Mouse (Mus musculus) ES-Bruce4 (cell line): ENCODE measurements at regions not wholly inside any gene's neighbourhood (a gene's known extent, or its start where the extent isn't known, plus 50 kb on each side); places are given as distances from the start of the nearest gene placed in this dataset.

Experiments
- H3K27ac ChIP-seq: 2 replicates; pipeline ENCODE4 v1.5.1; 2012; ENCODE audit warnings: low read length, inconsistent platforms; ENCODE audit not compliant: insufficient read depth
- H3K27me3 ChIP-seq: 2 replicates; pipeline ENCODE4 v1.6.1; 2012; ENCODE audit warnings: mild to moderate bottlenecking, low read length, inconsistent platforms; ENCODE audit not compliant: control insufficient read depth, poor library complexity, insufficient read depth, severe bottlenecking
- H3K36me3 ChIP-seq: 2 replicates; pipeline ENCODE4 v1.6.1; 2012; ENCODE audit warnings: inconsistent platforms, mild to moderate bottlenecking, low read length, moderate library complexity; ENCODE audit not compliant: control insufficient read depth, poor library complexity, insufficient read depth, severe bottlenecking
- H3K4me1 ChIP-seq: one replicate; pipeline ENCODE4 v1.8.1; 2011; ENCODE audit warnings: low read length; ENCODE audit not compliant: control insufficient read depth, insufficient read depth
- H3K4me3 ChIP-seq: 2 replicates; pipeline ENCODE4 v1.5.1; 2011; ENCODE audit warnings: low read depth, mild to moderate bottlenecking, low read length
- H3K9ac ChIP-seq: 2 replicates; pipeline ENCODE4 v1.6.1; 2012; ENCODE audit warnings: low read depth, mild to moderate bottlenecking, inconsistent platforms; ENCODE audit not compliant: poor library complexity, severe bottlenecking
- H3K9me3 ChIP-seq: replicated peaks from 2 replicates; pipeline ENCODE4 v1.6.1; 2012; ENCODE audit warnings: mild to moderate bottlenecking, low read length, inconsistent platforms; ENCODE audit not compliant: control insufficient read depth, poor library complexity, insufficient read depth, severe bottlenecking
- CTCF ChIP-seq: IDR thresholded peaks from one replicate; pipeline ENCODE4 v1.8.1; 2011; ENCODE audit warnings: low read depth, low read length
- EP300 ChIP-seq: IDR thresholded peaks from 2 replicates; pipeline ENCODE4 v1.6.1; 2011; ENCODE audit warnings: low read depth, low read length; ENCODE audit not compliant: insufficient read depth
- POLR2A ChIP-seq: IDR thresholded peaks from one replicate; pipeline ENCODE4 v1.8.1; 2011; ENCODE audit warnings: low read length; ENCODE audit not compliant: insufficient read depth

GRCm38 (mm10) chr3:52190021-52190420 is 78.1 kb upstream of the Foxo1 start:
- Histone ChIP-seq H3K27me3 (no peaks in the 10 kb centered on the region), H3K4me3 (no peak overlapping the region), H3K9me3 (no peaks in the 10 kb centered on the region), H3K9ac (no peak overlapping the region), H3K36me3 (no peaks in the 10 kb centered on the region), H3K27ac (no peak overlapping the region), H3K4me1 (no peaks in the 10 kb centered on the region)
- TF ChIP-seq CTCF (no peak), EP300 (no peak), POLR2A (no peak)

GRCm38 (mm10) chr3:52193026-52193425 is 75.1 kb upstream of the Foxo1 start:
- Histone ChIP-seq H3K4me1 (no peaks in the 10 kb centered on the region), H3K27me3 (no peaks in the 10 kb centered on the region), H3K4me3 (no peak overlapping the region), H3K9ac (no peak overlapping the region), H3K9me3 (no peaks in the 10 kb centered on the region), H3K27ac (no peak overlapping the region), H3K36me3 (no peaks in the 10 kb centered on the region)
- TF ChIP-seq POLR2A (no peak), CTCF (no peak), EP300 (no peak)

DNA sequence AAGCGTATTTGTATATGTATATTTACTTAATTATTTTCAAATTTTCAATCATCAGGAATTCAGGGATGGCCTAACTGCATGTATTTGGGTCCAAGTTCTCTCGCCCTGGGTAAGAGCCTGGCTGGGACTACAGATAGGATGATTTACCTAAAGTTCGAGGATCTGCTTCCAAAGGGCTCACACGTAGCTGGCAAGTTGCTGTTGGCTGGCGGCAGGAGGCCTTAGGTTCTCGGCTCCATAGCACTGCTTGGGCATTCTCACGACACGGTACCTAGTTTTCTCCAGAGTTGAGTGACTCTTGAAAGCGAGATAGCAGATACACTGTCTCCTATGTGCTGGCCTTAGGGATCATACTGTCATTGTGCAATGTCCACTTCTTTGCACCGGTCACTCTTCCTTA is 73.9 kb upstream of the Foxo1 start:
- Histone ChIP-seq H3K9me3 (no peaks in the 10 kb centered on the region), H3K4me1 (no peaks in the 10 kb centered on the region), H3K27me3 (no peaks in the 10 kb centered on the region), H3K27ac (no peak overlapping the region), H3K9ac (no peak overlapping the region), H3K36me3 (no peaks in the 10 kb centered on the region), H3K4me3 (no peak overlapping the region)
- TF ChIP-seq POLR2A (no peak), CTCF (no peak), EP300 (no peak)

DNA sequence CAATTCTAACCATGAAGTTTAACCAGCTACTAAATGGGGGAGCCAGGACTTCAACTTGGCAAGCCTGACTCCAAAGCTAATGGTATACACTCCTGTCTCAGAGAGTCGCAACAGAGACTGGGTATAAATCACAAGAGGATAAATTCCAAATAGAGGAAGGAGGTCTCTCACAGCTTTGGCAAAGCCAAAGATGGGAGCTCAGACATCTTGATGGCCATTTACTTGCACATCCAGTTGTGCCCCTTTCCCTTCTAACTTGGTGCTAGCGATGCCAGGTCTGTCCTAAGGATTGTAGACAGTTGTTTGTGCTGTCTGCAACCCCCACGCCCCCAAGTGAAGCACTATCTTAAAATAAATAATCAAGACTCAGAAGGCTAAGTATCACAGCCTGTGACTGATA is 72.7 kb upstream of the Foxo1 start:
- H3K9ac ChIP-seq: peak overlapping the region; percentile 50; the same call in 1 of the 2 replicates
- TF ChIP-seq POLR2A: no peak
- TF ChIP-seq EP300: no peak
- no peak for TF ChIP-seq CTCF

DNA sequence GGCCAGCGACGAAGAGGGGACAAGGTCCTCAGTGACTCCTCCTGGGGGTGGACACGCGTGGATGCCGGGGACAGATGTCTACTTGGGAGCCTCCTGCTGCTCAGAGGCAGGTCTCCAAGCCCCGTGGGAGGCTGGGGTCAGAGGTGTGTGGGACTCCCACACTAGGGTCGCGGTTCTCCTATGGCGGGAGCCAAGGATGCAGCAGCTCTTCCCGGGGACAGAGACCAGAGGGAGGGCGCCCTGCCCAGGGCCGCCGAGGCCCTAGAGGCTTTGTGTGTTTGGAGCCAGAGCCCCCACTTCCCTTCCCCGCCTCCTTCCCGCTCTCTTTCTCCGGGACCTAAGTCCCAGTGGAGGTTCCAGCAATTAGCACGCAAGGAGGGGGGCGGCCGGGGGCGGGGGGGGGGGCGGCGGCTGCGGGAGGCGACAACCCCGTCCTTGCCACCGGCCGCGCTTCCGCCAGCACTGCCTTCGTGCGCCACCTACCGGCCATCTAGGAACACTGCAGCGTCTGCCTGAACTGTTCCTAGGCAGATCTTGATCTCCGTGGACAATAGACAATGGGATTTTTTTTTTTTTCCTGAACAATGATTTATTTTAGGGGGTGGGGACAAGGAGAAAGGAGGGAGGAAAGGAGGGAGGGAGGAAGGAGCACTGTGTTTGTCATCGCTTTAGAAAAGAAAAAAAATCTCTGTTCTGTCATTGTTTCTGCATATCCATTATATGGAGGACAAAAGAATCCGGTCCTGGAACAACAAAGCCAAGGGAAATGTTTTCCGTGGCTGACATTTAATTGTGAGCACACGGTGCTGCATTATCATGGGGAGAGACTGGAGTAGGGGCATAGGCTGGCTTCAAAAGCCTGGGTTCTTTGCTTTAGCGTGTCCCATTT is 71.8 kb upstream of the Foxo1 start:
- Histone ChIP-seq H3K4me3 (peak overlapping the region; percentile 42), H3K27ac (no peak overlapping the region)

More for the DNA sequence above, 72.7 kb upstream of the Foxo1 start:
- Histone ChIP-seq H3K27me3 (no peaks in the 10 kb centered on the region), H3K36me3 (no peaks in the 10 kb centered on the region), H3K9me3 (no peaks in the 10 kb centered on the region), H3K4me1 (no peaks in the 10 kb centered on the region), H3K4me3 (no peak overlapping the region), H3K27ac (no peak overlapping the region)

GRCm38 (mm10) chr3:52196936-52197246 is 71.2 kb upstream of the Foxo1 start:
- Histone ChIP-seq H3K27me3 (no peaks in the 10 kb centered on the region), H3K27ac (no peak overlapping the region), H3K4me3 (no peak overlapping the region), H3K9me3 (no peaks in the 10 kb centered on the region), H3K9ac (no peak overlapping the region), H3K36me3 (no peaks in the 10 kb centered on the region), H3K4me1 (no peaks in the 10 kb centered on the region)
- TF ChIP-seq POLR2A: no peak
- no peak for TF ChIP-seq CTCF
- no peak for TF ChIP-seq EP300

More for the DNA sequence above, 71.8 kb upstream of the Foxo1 start:
- no peaks in the 10 kb centered on the region for H3K9me3 ChIP-seq
- no peaks in the 10 kb centered on the region for H3K4me1 ChIP-seq
- H3K36me3 ChIP-seq: no peaks in the 10 kb centered on the region
- no peaks in the 10 kb centered on the region for H3K27me3 ChIP-seq
- TF ChIP-seq CTCF: peak; percentile 84
- no peak for TF ChIP-seq POLR2A
- peak overlapping the region; percentile 50 for H3K9ac ChIP-seq
